Mouse (Mus musculus): ENCODE data around the gene Vmac.

- TF ChIP-seq CTCF (IDR thresholded peaks at IDR 0.05; ENCODE audit: control insufficient read depth, insufficient read depth, insufficient replicate concordance, low read depth, low read length) (no peak), POLR2A (IDR thresholded peaks at IDR 0.05; ENCODE audit: control insufficient read depth, low read depth, low read length) (no peak)
Observed at GRCm38 (mm10) chr17:56765431-56765830, 47.6 kb upstream of the Vmac start.

Measured in testis, adult 2 months (tissue).